Mouse (Mus musculus) olfactory bulb, adult 2 months (tissue): ENCODE data around the gene Bnc2.

ENCODE experiments used
- CTCF ChIP-seq: fragments of 200-500 bp; IDR thresholded peaks from 2 replicates; pipeline ENCODE4 v1.5.1; 2012; ENCODE audit warnings: low read depth, mild to moderate bottlenecking, low read length, moderate library complexity; ENCODE audit not compliant: insufficient read depth
- POLR2A ChIP-seq: fragments of 200-500 bp; IDR thresholded peaks from 2 replicates; pipeline ENCODE4 v1.6.1; 2012; ENCODE audit warnings: mild to moderate bottlenecking, low read depth, low read length, moderate library complexity; ENCODE audit not compliant: insufficient read depth

DNA sequence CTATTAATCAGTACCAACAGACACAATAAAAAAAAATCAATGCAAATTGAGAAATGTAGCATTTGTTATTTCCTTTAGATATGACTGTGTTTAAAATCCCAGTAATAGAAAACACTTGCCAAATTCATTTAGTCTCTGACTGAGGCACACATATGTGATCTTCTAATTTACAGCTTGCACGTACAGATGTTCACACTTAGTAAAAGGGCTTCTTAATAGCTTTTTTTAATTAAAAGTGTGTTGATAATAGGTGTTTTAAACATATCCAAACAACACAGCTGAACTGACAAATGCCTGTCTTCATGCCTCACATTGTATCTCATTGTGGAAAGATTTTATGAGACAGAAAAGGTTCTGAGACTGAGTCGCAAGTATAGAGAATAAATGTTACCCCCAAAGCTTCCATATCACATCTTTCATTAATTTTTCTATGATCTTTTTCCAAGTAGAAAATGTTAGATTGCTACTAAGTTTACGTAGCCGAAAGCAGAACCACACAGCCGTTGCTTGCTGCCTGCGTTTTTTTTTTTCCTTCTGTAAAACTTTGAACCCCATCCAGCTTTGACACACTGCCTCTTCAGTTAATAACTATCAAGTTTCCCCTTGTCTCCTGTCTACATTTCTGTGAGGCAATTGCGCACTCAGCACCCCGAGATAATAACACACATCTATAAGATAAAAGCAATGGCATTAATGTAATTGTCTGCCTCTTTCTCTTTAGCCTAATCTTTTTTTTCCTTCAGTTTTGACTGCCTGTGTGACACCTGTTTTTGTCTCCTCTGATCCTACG lies 271.5 kb downstream of the Bnc2 start:
- TF ChIP-seq CTCF: no peak
- TF ChIP-seq POLR2A: no peak
